Mouse (Mus musculus): ENCODE data around the gene Cdc45. TPM values are rescaled to one million over a fixed set of nuclear protein-coding genes. Genes with fewer than 3 reads are reported as not detected.

Gene Cdc45
- polyA plus RNA-seq, 1 experiment from 2014 or later = 48.7 TPM

DNA sequence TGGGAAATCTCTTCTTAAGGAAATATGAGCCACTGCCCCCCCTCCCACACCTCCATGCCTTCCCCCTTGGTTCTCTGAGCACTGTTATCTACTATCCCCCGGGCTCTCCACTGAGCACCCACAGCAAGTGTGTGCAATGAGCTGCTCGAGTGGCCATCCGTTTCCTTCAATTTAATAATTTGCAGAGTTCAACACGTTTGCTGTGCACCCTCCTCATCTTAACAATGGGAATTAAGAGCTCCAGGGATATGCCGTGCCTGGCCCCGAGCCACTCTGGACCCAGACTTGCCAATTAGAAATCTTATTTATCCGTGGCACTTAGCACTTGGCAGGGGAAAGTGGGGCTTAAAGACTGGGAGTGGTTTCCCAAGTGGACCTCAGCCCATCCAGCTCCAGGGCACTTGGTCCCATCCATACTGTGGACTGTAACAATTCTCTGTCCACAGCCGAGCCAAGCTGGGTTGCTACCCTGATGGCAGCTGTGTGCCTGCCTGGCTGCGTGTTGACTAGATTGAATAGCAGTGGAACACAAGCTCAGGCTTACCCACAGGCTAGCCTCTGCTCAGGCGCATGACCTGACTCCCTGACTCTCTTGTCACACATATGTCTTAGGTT lies 59.8 kb downstream of the Cdc45 start:
- 48% methylated on average over 10 of the region's 10 CpGs for WGBS
- no peak overlapping the region for H3K9ac ChIP-seq (ENCODE audit: low read length)

DNA sequence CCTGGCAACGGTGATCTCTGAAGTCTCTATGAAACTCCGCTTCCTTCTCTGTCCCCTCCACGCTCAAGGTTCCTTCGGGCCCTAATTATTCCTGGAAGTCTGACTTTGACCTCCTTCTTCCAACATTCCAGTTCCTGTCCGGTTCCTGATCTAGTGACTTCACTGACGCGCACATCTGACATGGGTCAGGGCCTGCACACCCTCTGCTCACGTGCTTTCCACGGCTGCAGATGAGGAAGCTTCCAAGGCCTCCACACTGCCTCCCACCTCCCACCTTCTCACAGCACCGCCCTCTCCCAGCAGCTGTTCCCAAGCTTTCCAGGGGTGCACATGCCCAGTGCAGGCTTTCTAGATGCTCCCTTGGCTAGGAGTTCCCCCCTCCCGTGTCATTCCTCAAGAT lies 60.7 kb downstream of the Cdc45 start:
- ATAC-seq (ENCODE audit: low read depth) = 0 out of 2 replicates have a peak, but pooled peaks have one; percentile 13
- peaks cover 19% of the 10 kb centered on the region for H3K4me1 ChIP-seq (replicated peaks; ENCODE audit: control insufficient read depth, insufficient read depth, low read length)
- no peak overlapping the region for H3K4me2 ChIP-seq (ENCODE audit: low read depth, low read length)
- no peak overlapping the region for H3K27ac ChIP-seq (ENCODE audit: low read length)
- H3K36me3 ChIP-seq (ENCODE audit: control insufficient read depth, insufficient read depth, low read length) = no peaks in the 10 kb centered on the region
- H3K27me3 ChIP-seq (ENCODE audit: control insufficient read depth, insufficient read depth, low read depth, low read length) = no peaks in the 10 kb centered on the region
- H3K4me3 ChIP-seq (ENCODE audit: low read length) = no peak overlapping the region
- H3K9me3 ChIP-seq (ENCODE audit: control insufficient read depth, low read length) = no peaks in the 10 kb centered on the region
- H3K9ac ChIP-seq (ENCODE audit: low read length) = no peak overlapping the region
- 57% methylated on average over 11 of the region's 11 CpGs for WGBS

More for the DNA sequence above, 59.8 kb downstream of the Cdc45 start:
- Histone ChIP-seq H3K27me3 (ENCODE audit: control insufficient read depth, insufficient read depth, low read depth, low read length) (no peaks in the 10 kb centered on the region), H3K4me1 (replicated peaks; ENCODE audit: control insufficient read depth, insufficient read depth, low read length) (peaks cover 19% of the 10 kb centered on the region), H3K36me3 (ENCODE audit: control insufficient read depth, insufficient read depth, low read length) (no peaks in the 10 kb centered on the region), H3K27ac (ENCODE audit: low read length) (peak overlapping the region; percentile 59), H3K4me2 (ENCODE audit: low read depth, low read length) (no peak overlapping the region; the same call in 1 of the 2 replicates), H3K9me3 (ENCODE audit: control insufficient read depth, low read length) (no peaks in the 10 kb centered on the region), H3K4me3 (ENCODE audit: low read length) (no peak overlapping the region)
- peak; percentile 80 for ATAC-seq (ENCODE audit: low read depth)

DNA sequence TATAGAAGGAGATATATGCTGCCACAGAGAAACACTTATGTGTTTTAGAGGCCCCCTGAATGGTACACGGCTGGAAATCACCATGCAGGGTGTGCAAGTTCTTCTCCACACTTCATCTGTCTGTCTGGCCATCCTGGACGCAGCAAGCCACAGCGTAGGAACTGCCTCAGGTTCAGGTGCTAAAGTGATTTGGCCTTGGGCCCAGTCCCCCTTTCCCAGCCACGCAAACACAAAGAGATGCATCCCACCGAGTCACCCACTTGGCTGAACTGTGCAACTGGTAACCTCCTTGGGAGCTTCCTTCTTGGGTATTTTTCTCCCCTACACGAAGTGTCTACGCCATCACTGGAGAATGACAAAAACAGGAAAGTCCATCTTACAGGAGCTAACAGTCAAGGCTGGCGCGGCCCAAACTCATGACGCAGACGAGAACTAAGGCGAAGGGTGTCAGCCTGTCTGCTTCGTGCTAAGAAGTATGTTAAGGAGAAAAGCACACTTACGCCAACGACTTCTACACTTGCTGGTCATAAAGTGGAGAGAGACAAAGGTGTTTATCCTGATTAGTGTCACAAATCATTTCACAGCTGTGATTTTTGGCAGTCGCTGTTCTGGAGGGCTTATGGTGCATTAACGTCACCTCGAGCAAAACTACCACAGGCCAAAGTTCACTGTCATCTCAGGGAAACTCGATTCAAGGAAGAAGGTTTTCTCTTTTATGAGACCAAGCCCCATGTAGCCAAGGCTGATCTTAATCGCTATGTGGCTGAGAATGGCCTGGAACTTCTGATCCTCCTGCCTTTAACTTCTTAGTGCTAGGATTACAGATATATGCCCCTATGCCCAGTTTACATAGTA lies 65.3 kb downstream of the Cdc45 start:
- Histone ChIP-seq H3K27ac (ENCODE audit: low read length) (no peak overlapping the region), H3K9me3 (ENCODE audit: control insufficient read depth, low read length) (no peaks in the 10 kb centered on the region), H3K27me3 (ENCODE audit: control insufficient read depth, insufficient read depth, low read depth, low read length) (no peaks in the 10 kb centered on the region), H3K4me3 (ENCODE audit: low read length) (no peak overlapping the region), H3K4me1 (replicated peaks; ENCODE audit: control insufficient read depth, insufficient read depth, low read length) (peaks cover 5% of the 10 kb centered on the region; the same call in 1 of the 2 replicates), H3K4me2 (ENCODE audit: low read depth, low read length) (no peak overlapping the region), H3K36me3 (ENCODE audit: control insufficient read depth, insufficient read depth, low read length) (no peaks in the 10 kb centered on the region), H3K9ac (ENCODE audit: low read length) (no peak overlapping the region)
- ATAC-seq (ENCODE audit: low read depth) = no peak
- 64% methylated on average over 20 of the region's 20 CpGs for WGBS

DNA sequence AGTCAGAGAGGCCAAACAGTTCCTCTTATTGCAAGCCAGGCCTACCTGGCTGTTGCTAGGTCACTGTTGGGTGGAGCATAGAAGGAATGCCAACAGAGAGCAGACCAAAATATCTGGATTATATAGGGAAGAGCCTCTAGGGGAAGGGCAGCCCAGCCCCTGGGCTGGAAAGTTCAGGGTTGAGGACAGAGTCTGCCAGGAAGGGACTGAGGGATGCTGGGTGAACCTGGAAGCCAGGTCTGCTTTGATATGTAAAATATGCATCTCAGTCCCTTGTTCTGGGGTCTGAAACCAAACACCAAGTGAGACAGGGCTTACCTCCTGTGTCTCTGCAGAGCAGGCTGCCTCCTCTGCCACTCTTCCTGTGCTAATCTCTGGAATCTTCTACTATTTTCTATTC lies 73.5 kb downstream of the Cdc45 start:
- Histone ChIP-seq H3K4me2 (ENCODE audit: low read depth, low read length) (no peak overlapping the region), H3K27me3 (ENCODE audit: control insufficient read depth, insufficient read depth, low read depth, low read length) (no peaks in the 10 kb centered on the region), H3K4me3 (ENCODE audit: low read length) (no peak overlapping the region), H3K27ac (ENCODE audit: low read length) (no peak overlapping the region), H3K4me1 (replicated peaks; ENCODE audit: control insufficient read depth, insufficient read depth, low read length) (no peaks in the 10 kb centered on the region), H3K9me3 (ENCODE audit: control insufficient read depth, low read length) (no peaks in the 10 kb centered on the region), H3K36me3 (ENCODE audit: control insufficient read depth, insufficient read depth, low read length) (no peaks in the 10 kb centered on the region), H3K9ac (ENCODE audit: low read length) (no peak overlapping the region)
- ATAC-seq (ENCODE audit: low read depth) = no peak

- peak; percentile 83 for ATAC-seq (ENCODE audit: low read depth)
- Histone ChIP-seq H3K36me3 (ENCODE audit: control insufficient read depth, insufficient read depth, low read length) (no peaks in the 10 kb centered on the region), H3K4me2 (ENCODE audit: low read depth, low read length) (peak overlapping the region; percentile 9), H3K9ac (ENCODE audit: low read length) (no peak overlapping the region), H3K4me1 (replicated peaks; ENCODE audit: control insufficient read depth, insufficient read depth, low read length) (peaks cover 6% of the 10 kb centered on the region), H3K4me3 (ENCODE audit: low read length) (0 out of 2 replicates have a peak overlapping the region, but pooled peaks have one; percentile 9), H3K9me3 (ENCODE audit: control insufficient read depth, low read length) (no peaks in the 10 kb centered on the region), H3K27ac (ENCODE audit: low read length) (peak overlapping the region; percentile 49; the same call in 1 of the 2 replicates), H3K27me3 (ENCODE audit: control insufficient read depth, insufficient read depth, low read depth, low read length) (no peaks in the 10 kb centered on the region)
- WGBS = 41% methylated on average over 20 of the region's 20 CpGs
Observed at GRCm38 (mm10) chr16:18733100-18733956, 78.5 kb downstream of the Cdc45 start.

GRCm38 (mm10) chr16:18730640-18731039 lies 81.1 kb downstream of the Cdc45 start:
- Histone ChIP-seq H3K4me2 (ENCODE audit: low read depth, low read length) (no peak overlapping the region), H3K36me3 (ENCODE audit: control insufficient read depth, insufficient read depth, low read length) (no peaks in the 10 kb centered on the region), H3K4me1 (replicated peaks; ENCODE audit: control insufficient read depth, insufficient read depth, low read length) (peaks cover 6% of the 10 kb centered on the region), H3K27ac (ENCODE audit: low read length) (no peak overlapping the region), H3K4me3 (ENCODE audit: low read length) (no peak overlapping the region), H3K27me3 (ENCODE audit: control insufficient read depth, insufficient read depth, low read depth, low read length) (no peaks in the 10 kb centered on the region), H3K9me3 (ENCODE audit: control insufficient read depth, low read length) (no peaks in the 10 kb centered on the region), H3K9ac (ENCODE audit: low read length) (no peak overlapping the region)
- 38% methylated on average over 3 of the region's 3 CpGs for WGBS
- ATAC-seq (ENCODE audit: low read depth) = peak; percentile 21; the same call in 1 of the 2 replicates

Other genes with a start within 250 kb of the Cdc45 start
- gene Tbx1, start 221.3 kb downstream of the Cdc45 start, polyA plus RNA-seq (2015; fragmentation: Nextera tagmentation; extraction: Ambion mirVana) = 5.5 and 6.2 TPM in 2 replicates
- gene Gp1bb, start 189.6 kb downstream of the Cdc45 start, polyA plus RNA-seq (2015; fragmentation: Nextera tagmentation; extraction: Ambion mirVana) = 2.0 and 2.2 TPM in 2 replicates
- 3.6 and 4.2 TPM in 2 replicates for gene Gm49601, start 185.6 kb downstream of the Cdc45 start, polyA plus RNA-seq (2015; fragmentation: Nextera tagmentation; extraction: Ambion mirVana)
- gene Sept5, start 182.0 kb downstream of the Cdc45 start, polyA plus RNA-seq (2015; fragmentation: Nextera tagmentation; extraction: Ambion mirVana) = 21.1 and 22.2 TPM in 2 replicates
- gene Cldn5, start 35.1 kb downstream of the Cdc45 start, polyA plus RNA-seq (2015; fragmentation: Nextera tagmentation; extraction: Ambion mirVana) = 130 and 134 TPM in 2 replicates
- 89.9 and 91.4 TPM in 2 replicates for gene Ufd1, start 208 bp downstream of the Cdc45 start, polyA plus RNA-seq (2015; fragmentation: Nextera tagmentation; extraction: Ambion mirVana)
- 34.5 and 40.4 TPM in 2 replicates for gene 2510002D24Rik, start 24.6 kb upstream of the Cdc45 start, polyA plus RNA-seq (2015; fragmentation: Nextera tagmentation; extraction: Ambion mirVana)
- gene Gm28539, start 24.6 kb upstream of the Cdc45 start, polyA plus RNA-seq (2015; fragmentation: Nextera tagmentation; extraction: Ambion mirVana) = not detected in 2 replicates
- gene Mrpl40, start 64.9 kb upstream of the Cdc45 start, polyA plus RNA-seq (2015; fragmentation: Nextera tagmentation; extraction: Ambion mirVana) = 82.9 and 84.5 TPM in 2 replicates
- gene Hira, start 65.0 kb upstream of the Cdc45 start, polyA plus RNA-seq (2015; fragmentation: Nextera tagmentation; extraction: Ambion mirVana) = 5.8 and 7.3 TPM in 2 replicates

Data from lung, embryonic 16.5 days (tissue).